Mouse (Mus musculus): ENCODE measurements around the gene Rbm38.

The Rbm38 gene

DNA sequence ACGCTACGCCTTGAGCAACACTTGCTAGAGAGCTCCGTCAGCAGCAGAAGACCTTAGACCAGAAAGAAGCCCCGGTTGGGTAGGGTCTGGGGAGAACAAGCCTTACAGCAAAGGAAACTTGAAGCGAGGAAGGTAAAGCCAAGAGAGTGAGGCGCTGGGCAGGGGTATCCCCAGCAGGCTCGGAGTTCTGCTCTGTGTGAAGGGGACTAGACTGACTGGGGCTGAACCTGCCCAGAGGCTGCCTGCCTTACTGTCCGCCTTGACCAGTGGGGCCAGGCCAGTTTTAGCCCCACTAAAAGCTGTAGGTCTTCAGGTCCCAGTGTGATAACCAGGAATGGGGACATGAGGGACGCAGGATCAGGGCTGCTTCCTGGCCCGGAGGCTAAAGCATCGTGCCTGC is at the start of gene Rbm38:
Rbm38 (plus strand) TSS at position 69 of the 400 bp plus-strand sequence.
- DNase-seq (ENCODE audit: low read depth, low spot score) = peak; percentile 41

- DNase-seq (ENCODE audit: low read depth, low spot score) = no peak
Observed at GRCm38 (mm10) chr2:172971865-172972264, 48.4 kb upstream of the Rbm38 start.

GRCm38 (mm10) chr2:172973806-172974565 is 46.3 kb upstream of the Rbm38 start:
- DNase-seq (ENCODE audit: low read depth, low spot score) = no peak

DNA sequence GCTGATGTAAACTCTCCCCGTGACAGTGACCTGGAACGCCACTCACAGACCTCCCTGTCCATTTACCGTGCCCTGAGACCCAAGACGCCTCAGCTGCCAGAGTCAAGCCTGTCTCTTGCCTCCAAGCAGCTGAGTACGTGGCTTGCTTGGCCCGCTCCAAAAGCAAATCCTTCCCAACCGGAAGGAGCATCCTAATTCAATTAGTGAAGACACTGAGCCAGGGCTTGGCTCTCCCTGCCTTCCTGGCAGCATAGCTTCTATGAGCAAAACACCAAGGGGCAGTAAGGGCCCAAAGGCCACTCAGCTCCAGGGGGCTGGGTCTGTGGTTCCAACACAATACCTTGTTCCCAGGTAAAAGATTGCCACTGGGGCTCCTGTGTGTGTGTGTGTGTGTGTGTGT is 45.6 kb upstream of the Rbm38 start:
- no peak for DNase-seq (ENCODE audit: low read depth, low spot score)

GRCm38 (mm10) chr2:172975159-172975558 is 45.1 kb upstream of the Rbm38 start:
- no peak for DNase-seq (ENCODE audit: low read depth, low spot score)

GRCm38 (mm10) chr2:172976661-172977238 is 43.5 kb upstream of the Rbm38 start:
- peak; percentile 55 for DNase-seq (ENCODE audit: low read depth, low spot score)

DNA sequence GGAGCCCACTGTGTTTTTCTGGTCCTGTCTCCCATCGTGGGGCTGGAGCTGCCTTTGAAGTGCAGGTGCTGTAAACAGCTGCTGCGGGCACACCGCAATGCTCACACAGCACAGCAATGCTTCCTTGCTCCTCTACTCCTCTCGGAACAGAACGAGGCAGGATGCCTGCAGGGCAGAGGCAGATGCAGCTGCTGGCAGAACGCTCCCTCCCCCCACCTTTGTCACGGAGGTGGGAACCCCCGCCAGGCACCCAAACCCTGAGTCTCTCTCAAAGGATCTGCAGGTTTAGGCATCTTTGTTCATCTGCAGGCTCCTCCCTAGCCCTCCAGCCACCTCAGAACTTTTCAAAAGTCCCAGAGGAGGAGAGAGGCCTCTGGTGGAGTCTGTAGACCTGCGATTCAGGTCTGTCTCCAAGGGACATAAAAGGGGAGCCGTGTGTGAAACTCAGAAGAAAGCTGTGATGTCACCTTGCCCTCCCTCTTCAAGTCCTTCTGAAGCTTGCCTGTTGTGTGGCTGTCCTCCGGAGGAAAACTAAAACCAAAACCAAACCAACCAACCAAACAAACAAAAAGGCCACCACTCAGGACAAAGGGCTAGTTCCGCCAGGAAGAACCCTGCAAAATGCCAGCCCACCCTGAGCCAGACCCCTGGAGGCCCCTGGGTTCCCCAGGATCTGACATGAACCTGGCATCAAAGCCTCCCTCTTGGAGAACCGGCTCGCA is 42.7 kb upstream of the Rbm38 start, which contains the start of gene Spo11:
Spo11 (plus strand) TSS at position 292 of the 722 bp plus-strand sequence.
- DNase-seq (ENCODE audit: low read depth, low spot score) = peak; percentile 67

- peak; percentile 26 for DNase-seq (ENCODE audit: low read depth, low spot score)
Observed at GRCm38 (mm10) chr2:172978131-172978633, 42.1 kb upstream of the Rbm38 start.

DNA sequence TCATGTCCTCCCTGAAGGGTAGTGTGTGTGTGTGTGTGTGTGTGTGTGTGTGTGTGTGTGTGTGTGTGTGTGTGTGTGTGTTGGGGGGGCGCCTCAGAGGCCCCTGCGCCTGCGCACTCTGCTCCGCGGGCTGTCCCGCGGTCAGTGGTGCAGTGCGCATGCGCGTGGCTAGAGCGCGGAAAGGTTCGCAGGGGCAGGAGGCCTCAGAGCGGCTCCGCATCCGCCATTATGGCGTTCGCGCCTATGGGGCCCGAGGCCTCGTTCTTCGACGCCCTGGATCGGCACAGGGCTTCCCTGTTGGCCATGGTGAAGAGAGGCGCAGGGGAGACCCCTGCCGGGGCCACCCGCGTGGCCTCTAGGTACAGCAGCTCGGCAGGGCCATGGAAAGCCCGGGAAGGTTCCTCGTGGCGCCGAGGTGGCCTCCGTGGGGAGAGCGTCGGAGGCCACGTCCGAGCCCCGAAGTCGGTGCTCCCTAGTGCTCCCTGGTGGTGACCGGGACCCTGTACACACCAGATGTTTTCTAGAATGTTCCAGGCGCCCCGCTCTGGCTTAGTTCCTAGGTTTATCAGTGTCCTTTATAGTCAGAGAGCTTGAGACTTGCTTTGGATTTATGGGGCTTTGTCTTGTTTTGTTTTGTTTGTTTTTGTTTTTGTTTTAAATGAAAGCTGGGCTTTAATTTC is 40.5 kb upstream of the Rbm38 start:
- no peak for DNase-seq (ENCODE audit: low read depth, low spot score)

- no peak for DNase-seq (ENCODE audit: low read depth, low spot score)
Observed at GRCm38 (mm10) chr2:172982776-172983561, 37.3 kb upstream of the Rbm38 start.

- no peak for DNase-seq (ENCODE audit: low read depth, low spot score)
Observed at GRCm38 (mm10) chr2:172990161-172990560, 30.1 kb upstream of the Rbm38 start.

DNA sequence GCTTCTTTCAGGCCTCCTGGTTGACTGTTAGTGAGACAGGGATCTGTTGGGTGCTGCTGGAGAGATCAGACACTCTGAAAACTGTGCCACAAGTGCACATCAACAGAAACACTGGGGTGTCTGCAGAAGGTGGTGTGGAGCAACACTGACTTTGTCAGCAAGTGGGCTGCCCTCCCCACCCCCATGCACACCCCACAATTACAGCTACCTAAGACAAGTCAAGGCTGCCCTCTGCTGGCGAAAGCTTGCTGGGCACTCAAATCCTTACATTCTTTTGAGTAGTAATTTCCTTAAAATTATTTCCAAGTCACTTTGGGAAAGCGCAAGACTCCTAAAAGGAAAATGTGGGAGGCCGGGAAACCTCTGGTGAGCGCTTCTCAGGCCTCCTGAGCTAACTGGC is 24.1 kb upstream of the Rbm38 start:
- peak; percentile 69 for DNase-seq (ENCODE audit: low read depth, low spot score)

GRCm38 (mm10) chr2:172997748-172998147 is 22.6 kb upstream of the Rbm38 start:
- no peak for DNase-seq (ENCODE audit: low read depth, low spot score)

- DNase-seq (ENCODE audit: low read depth, low spot score) = no peak
Observed at GRCm38 (mm10) chr2:172998478-172998877, 21.8 kb upstream of the Rbm38 start.

DNA sequence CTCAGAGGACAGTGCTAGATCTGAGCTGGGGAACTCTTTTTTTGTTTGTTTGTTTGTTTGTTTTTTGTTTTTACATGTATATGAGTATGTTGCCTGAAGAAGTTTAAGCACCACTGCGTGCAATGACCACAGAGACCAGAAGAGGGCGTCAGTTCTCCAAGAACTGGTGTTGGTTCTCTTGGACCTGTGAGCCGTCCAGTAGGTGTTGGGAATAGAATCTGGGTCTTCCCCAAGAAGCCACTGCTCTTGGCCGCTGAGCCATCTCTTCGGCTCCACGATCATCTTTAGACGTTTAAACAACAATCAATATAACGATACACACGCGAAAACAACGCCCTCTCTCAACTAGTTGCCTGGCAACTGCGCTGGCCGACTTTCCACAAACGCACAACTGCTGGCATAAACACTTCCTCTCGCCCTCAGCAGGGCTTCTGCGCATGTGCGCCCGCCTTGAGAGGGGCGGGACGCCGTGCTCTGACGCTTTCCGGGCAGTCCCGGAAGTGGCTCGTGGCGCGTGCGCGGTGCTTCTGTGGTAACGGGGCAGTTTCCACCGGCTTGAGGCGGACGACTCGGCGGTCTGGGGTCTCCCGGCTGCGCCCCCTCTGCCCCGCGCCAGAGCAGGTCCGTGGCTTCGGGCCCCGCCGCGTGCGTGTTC is 20.5 kb upstream of the Rbm38 start, which contains the start of gene Rae1:
Rae1 (plus strand) TSS at position 488 of the 655 bp plus-strand sequence.
- DNase-seq (ENCODE audit: low read depth, low spot score) = peak; percentile 98

GRCm38 (mm10) chr2:173000285-173000652 is 20.0 kb upstream of the Rbm38 start:
- no peak for DNase-seq (ENCODE audit: low read depth, low spot score)

DNA sequence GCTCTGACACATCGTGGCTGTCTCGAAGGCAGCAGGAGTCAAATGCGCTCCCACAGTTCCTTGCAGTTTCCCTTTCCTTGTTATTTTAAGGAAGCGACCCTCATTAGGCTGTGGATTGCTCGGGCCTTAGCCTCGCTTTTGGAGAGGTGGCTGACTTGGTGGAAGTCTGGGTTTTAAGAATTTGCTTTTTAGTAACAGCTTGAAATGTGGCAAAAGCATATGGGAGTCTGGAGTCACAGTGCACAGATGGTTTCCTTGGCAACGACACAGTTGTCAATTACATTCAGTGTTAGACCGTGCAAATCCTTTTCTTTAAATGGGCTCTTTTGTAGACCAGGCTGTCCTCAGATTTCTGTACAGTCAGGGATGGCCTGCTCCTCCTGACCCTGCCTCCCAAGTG is 19.4 kb upstream of the Rbm38 start:
- DNase-seq (ENCODE audit: low read depth, low spot score) = peak; percentile 37

DNA sequence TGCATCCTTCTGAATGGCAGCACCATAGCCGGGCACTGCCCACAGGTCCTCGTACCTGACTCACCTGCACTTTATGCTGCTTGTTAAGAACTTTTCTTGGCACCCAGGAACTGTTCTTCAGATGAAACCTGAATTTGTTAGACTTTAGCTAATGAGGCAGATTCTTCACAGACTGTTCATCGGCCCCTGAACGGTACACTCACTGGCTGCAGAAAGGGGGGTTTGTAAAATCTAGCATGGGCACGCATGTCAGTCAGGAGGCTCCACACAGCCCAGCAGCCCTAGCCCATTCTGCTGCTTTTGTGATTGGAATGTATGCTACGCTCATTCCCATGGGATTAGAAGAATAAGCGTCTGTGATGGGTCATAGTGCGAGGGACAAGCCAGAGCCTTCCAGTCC is 16.6 kb upstream of the Rbm38 start:
- no peak for DNase-seq (ENCODE audit: low read depth, low spot score)

DNA sequence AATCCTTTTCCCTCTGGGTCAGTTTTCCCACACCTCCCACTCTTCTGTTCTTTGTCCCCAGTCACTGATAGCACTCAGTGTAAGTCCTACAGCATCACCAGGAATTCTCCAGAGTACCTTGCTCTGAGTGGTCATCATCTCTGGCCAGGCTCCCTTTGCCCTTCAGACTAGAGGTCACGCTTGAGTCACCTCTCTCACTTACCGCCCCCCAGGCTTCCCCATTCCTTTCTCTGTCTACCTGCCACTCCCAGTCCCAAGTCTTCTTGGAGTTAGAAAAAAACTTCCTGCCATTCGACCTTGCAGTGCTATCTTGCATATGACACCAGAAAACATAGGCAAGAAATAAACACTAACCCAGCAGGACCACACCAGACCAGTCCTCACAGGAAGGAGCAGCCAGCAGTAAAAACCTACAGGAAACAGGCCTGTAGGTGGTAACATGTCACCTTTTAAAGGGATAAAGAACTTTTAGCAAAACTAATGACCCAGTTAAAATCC is 10.0 kb upstream of the Rbm38 start:
- DNase-seq (ENCODE audit: low read depth, low spot score) = no peak

DNA sequence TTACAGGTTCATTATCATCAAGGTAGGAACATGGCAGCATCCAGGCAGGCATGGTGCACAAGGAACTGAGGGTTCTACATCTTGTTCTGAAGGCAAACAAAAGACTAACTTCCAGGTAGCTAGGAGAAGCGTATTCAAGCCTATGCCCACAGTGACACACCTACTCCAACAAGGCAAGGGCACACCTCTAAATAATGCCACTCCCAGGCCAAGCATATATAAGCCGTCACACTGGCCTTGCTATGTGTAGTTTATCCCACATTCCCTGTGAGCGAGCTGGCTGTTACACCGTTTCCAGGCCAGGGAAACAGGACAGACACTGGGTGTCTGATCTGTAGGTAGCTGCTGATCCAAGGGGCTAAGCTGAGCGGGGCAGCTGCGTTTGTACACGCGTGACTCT is 8.9 kb upstream of the Rbm38 start:
- no peak for DNase-seq (ENCODE audit: low read depth, low spot score)

All from A20 (cell line).